Mouse (Mus musculus) spleen, postnatal 4 days (tissue): Measurements from ENCODE around the gene Ppp1r10.
"Not testable (repeated sequence)": the region's sequence is repeated elsewhere in the genome, so short reads cannot be mapped to it uniquely, and the experiment has no call there.

ENCODE experiments used
- DNase-seq, 2 experiments: peaks; one replicate each; pipeline ENCODE4 v3.0.0; 2022; ENCODE audit warnings: low spot score in 2 of 2

The Ppp1r10 gene

DNA sequence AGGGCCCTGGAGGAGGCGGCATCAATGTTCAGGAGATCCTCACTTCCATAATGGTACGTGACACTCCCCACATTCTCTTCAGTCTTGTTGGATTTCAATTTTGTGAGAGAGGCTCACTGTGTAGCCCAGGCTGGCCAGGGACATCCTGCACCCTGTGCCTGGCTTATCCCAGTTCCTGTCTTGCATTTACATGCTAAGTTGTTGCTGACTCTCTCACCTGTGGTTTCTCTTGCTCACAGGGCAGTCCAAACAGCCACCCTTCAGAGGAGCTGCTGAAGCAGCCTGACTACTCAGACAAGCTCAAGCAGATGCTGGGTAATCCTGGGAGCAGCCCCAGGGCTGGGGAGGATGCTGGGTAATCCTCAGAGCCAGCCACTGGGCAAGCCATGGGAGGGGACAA, 13.3 kb downstream of the Ppp1r10 start:
- DNase-seq = no peak

DNA sequence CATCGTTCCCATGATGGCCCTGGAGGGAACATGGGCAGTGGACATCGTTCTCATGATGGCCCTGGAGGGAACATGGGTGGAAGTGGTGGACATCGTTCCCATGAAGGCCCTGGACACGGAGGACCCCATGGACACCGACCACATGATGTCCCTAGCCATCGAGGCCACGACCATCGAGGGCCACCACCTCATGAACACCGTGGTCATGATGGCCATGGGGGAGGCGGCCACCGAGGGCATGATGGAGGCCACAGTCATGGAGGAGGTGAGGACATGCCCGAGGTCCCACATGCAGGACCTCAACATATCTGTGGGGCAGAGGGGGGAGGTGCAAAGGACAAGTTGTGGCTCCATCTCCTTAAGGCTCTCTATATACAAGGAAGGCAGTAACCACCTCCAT, 14.4 kb downstream of the Ppp1r10 start:
- DNase-seq = peak in 1 of 2 experiments; percentile 13

- DNase-seq = no peak
Observed at GRCm38 (mm10) chr17:35932608-35933007, 16.4 kb downstream of the Ppp1r10 start.

- not testable (repeated sequence) for DNase-seq
Observed at GRCm38 (mm10) chr17:35935763-35936162, 19.5 kb downstream of the Ppp1r10 start.

DNA sequence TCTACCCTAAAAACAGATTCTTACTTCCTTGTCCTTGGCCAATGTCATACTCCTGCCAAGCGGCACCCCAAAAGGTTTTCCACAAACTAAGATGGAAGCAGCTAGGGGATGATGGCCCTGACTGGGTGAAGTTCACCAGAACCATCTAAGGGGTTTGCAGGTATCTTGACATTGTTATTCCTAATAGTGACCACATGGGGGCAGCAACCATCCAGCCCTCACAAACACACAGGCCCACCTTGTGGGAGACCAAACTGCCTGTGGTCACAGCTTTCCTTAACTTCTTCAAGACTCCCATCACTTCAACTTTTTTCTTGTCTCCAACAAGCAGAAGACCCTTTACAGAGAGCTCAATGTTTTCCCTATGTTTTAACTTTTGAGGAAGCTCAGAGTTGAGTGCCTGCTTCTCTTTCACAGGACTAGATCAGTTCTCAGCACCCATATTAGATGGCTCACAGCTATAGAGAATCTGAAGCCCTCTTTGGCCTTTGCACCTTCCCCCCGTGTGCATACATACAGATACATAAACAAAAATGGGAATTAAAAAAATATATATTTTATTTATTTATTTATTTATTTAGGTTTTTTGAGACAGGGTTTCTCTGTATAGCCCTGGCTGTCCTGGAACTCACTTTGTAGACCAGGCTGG, 21.6 kb downstream of the Ppp1r10 start:
- peak; percentile 37 to 75 for DNase-seq

GRCm38 (mm10) chr17:35939108-35939507, 22.9 kb downstream of the Ppp1r10 start:
- DNase-seq = no peak

- DNase-seq = no peak
Observed at GRCm38 (mm10) chr17:35939941-35940340, 23.7 kb downstream of the Ppp1r10 start.

GRCm38 (mm10) chr17:35950946-35951345, 34.7 kb downstream of the Ppp1r10 start:
- not testable (repeated sequence) for DNase-seq

- not testable (repeated sequence) for DNase-seq
Observed at GRCm38 (mm10) chr17:35952559-35952958, 36.3 kb downstream of the Ppp1r10 start.

DNA sequence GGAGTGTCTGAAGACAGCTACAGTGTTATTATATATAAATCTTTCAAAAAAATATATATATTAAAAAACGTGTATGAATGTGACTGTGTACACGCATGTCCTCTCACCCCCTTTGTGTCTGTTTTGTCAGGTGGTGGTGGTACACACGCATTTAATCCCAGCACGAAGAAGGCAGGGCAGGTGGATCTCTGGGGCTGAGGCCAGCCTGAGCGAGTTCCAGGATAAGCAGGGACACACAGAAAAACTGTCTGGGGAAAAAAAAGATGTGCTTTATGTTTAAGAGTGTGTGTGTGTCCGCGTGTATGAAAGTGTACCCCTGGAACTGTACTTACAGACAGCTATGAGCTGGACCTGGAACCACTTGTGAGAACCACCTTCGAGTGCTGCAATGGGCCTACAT, 38.4 kb downstream of the Ppp1r10 start:
- no peak for DNase-seq

DNA sequence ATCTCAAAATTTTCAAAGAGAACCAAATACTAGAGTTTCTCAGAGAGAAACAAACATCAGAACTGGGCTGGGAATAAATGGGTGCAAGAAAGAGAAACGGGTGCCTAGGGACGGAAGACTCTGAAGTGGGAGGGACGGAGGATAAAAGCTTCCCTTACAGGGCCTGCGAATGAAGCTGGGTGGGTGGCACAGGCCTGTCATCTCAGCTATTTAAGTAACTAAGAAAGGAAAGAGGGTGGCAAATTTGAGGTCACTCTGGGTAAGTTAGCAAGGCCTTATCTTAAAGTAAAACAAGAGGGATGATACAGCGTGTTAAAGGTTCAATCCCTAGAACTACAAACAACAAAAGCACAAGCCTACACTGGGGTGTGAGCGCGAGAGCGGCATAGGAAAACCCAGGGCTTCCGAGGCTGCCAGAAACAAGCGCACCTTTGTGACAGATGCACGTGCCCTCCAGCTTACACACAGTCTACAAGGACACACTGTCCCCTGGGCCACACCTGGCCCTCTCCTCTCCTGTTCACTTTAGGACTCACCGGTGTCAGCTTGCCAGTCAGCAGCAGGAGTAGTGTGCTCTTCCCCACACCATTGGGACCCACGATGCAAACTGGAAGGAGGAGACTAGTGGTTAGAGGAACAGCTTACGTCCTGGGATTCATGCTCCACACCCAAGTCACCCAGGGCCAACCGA, 42.4 kb downstream of the Ppp1r10 start:
- DNase-seq = no peak

DNA sequence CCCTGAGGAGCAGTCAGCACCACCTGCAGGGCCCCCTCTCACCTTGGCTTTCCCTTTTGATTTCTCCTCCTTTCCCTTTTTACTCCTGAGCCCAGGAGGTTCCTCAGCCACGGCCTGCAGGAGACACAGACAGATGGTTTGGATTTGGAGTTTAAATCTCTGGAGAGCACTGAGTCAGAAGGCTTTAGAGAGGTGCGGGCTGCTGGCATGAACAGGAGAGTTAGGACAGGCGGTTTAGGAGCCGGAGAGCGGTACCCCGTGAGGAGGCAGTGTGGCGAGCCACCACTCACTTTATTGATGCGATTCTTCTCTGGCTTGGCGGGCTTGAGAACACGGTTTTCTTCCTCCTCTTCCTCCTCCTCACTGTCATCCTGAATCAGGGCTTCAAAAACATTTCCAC, 47.0 kb downstream of the Ppp1r10 start:
- peak in 1 of 2 experiments; percentile 50 for DNase-seq

GRCm38 (mm10) chr17:35967621-35968020, 51.4 kb downstream of the Ppp1r10 start:
- peak in 1 of 2 experiments; percentile 49 for DNase-seq

- peak; percentile 100 for DNase-seq
Observed at GRCm38 (mm10) chr17:35969418-35970389, 53.5 kb downstream of the Ppp1r10 start, which contains the start of gene Abcf1. Abcf1 (minus strand) TSS chr17:35969761.

GRCm38 (mm10) chr17:35972131-35972530, 55.9 kb downstream of the Ppp1r10 start:
- no peak for DNase-seq

DNA sequence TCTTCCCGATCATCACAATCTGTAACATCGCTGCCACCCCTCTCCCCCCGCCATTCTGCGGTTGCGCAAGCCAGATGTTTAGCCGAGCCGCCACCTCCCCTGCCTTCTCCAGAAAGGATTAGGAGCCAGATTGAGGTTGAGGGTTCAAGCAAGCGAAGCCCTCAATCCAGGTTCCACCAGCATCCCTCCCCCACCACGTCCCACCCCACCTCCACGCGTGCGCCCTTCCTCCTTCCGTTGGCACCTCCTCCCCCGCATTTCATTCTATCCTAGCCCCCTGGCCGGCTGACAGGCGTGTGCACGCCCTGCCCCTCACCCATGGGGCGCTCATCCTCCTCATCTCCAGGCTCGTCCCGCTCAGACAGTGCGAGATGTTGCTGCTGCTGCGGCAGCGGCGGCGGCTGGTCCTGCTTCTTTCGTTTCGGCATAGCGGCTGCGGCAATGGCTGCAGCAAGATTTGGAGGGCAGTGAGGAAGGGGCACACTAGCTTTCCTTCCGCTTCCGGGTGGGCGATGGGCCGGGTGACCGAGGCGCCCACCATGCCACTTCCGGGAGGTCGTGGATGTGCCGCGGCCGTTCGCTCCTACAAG, 62.7 kb downstream of the Ppp1r10 start:
- peak in 1 of 2 experiments; percentile 26 for DNase-seq

DNA sequence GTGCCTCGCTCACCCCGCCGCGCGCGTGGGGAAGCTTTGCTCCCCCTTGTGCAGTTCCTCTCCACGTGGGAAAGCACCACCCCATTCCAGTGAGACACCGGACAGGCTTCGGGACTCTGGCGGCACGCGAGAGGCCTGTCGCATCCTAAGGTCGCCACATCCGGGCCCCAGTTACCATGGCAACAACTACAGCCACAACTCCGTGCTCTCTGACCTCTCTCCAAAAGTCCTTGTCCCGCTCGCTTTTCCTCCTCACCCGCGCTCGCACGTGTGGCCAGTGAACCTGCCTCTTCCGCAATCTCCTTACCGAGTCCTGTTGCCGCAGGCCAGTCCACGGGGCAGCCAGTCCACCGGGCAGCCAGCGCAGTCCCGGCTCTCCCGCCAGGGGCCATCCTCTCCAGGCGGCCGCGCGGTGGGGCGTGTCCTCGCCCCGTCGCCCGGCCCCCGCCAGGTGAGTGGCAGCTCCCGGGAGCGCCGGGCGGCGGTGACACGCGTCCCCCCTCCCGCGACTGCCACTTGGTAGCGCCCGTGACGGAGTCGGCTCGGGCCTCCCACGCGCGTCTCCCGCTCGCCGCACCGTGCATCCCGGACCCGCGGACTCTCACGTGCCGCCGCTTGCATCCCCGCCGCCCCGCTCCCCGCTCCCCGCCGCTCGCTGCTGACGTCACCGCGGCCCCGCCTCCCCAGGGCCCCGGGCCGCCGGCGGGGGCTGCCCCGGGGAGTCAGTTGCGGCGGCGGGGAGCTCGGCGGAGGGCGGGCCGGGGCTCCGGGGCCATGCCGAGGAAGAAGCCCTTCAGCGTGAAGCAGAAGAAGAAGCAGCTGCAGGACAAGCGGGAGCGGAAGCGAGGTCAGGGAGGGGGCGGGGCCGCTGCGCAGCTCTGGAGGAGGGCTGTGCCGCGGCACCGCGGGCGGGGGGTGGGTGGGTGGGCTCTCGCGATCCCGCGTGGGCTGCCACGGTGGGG, 63.4 kb downstream of the Ppp1r10 start, which contains the start of the genes Gnl1 and Prr3:
Gnl1 (plus strand) TSS at position 451 of the 962 bp plus-strand sequence.
Prr3 (minus strand) TSS at position 836 of the 962 bp plus-strand sequence.
- DNase-seq = peak; percentile 82 to 91

DNA sequence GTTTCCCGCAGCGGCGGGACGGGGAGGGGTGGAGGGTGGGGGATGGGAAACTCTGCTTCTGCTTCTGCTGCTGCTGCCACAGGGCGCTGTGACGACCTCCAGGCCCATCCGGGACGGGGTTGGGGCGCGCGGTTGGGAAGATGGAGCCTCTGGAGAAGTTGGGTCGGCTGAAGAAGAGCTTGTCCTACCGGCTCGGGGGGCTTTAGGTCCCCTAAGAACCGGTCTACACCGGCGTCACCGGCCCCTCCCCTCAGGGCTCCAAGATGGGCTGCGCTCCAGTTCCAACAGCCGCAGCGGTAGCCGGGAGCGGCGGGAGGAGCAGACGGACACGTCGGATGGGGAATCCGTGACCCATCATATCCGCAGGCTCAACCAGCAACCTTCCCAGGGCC, 64.1 kb downstream of the Ppp1r10 start:
- DNase-seq = no peak

DNA sequence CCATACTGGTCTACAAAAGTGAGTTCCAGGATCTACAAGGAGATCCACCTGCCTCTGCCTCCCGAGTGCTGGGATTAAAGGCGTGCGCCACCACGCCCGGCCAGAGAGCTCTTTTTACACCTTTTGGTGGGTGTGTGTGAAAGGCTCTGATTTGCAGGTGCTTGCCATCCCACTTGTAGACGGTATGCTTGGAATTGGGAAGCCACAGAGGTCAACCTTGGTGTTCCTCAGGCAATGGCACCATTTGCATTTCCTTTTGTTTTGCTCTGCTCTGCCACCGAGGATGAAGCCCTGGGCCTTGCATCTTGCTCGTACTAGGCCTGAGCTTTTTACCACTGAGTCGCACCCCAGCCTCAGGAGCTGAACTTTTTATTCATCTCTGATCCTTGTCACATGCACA, 65.5 kb downstream of the Ppp1r10 start:
- no peak for DNase-seq
